Mouse (Mus musculus) heart, postnatal 25 days (tissue): ENCODE measurements at regions not wholly inside any gene's neighbourhood (a gene's known extent, or its start where the extent isn't known, plus 50 kb on each side); places are given as distances from the start of the nearest gene placed in this dataset. TPM values are rescaled to one million over a fixed set of nuclear protein-coding genes. Genes with fewer than 3 reads are reported as not detected.
"Not testable (repeated sequence)": the region's sequence is repeated elsewhere in the genome, so short reads cannot be mapped to it uniquely, and the experiment has no call there.

Experiments used
- DNase-seq: peaks from one replicate; pipeline ENCODE4 v3.0.0; 2022; ENCODE audit warnings: low spot score
- intact Hi-C: fragments of 180-260 bp; cut with DNase I; formaldehyde crosslinking; loops from one replicate; pipeline ENCODE4 v1.15.1; 2025
- microRNA-seq: library from miRNA; unstranded; fragments of <30 nt; microRNA quantifications from one replicate; pipeline ENCODE4 v1.2.0, GENCODE M21; 2022

DNA sequence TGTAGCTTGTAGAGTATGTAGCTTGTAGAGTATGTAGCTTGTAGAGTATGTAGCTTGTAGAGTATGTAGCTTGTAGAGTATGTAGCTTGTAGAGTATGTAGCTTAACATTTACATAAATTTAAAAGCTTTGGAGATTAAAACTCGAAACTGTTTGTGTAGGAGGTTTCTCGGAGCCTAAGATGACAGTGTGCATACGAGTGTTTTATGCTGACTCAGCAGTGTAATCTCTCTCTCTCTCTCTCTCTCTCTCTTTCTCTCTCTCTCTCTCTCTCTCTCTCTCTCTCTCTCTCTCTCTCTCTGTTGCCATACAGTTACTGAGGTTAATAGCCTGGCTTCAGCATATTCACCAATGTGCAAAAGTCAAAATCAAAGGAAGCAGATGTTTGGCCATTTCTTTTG is 336.5 kb downstream of the Kif20b start:
- intact Hi-C loops, DNase-seq: not testable (repeated sequence)

DNA sequence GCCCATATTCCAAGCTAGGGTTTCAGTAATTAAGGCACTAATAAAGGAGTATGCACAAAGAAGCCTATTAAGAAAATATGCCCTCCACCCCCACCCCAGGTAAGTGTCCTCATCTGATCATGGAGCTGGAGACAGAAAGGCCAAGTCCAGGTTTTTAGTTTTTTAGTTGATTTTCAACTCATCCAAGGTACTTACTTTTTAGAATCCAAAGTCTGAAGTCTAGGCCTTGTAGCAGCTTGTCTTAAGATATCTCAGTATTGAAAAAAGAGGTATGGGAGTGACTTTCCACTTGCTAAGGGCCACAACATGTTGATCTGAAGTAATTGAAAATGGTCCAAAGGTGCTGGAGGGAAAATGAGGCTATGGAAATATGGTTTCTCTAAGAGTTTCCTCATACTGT is 340.9 kb downstream of the Kif20b start:
- intact Hi-C loops, result no loop called here
- DNase-seq, result no peak

DNA sequence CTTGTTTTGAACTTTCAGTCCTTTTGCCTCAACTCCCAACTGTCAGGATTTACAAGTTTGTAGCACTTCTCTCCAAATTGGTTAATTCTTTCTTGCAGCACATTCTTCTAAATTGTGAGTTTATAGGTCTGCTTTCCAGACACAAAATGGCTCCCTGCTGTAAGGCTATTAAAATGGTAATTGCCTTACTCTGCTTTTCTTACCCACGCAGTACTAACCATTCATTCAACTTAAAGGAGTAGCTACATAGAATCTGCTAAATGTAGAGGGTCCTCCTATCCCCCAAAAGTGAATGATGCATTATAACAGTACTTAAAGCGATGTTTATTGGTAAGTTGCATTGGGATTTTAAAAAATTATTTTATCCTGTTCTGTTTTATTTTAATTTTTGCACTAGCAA is 356.2 kb downstream of the Kif20b start:
- intact Hi-C loops, result no loop called here
- DNase-seq, result no peak

DNA sequence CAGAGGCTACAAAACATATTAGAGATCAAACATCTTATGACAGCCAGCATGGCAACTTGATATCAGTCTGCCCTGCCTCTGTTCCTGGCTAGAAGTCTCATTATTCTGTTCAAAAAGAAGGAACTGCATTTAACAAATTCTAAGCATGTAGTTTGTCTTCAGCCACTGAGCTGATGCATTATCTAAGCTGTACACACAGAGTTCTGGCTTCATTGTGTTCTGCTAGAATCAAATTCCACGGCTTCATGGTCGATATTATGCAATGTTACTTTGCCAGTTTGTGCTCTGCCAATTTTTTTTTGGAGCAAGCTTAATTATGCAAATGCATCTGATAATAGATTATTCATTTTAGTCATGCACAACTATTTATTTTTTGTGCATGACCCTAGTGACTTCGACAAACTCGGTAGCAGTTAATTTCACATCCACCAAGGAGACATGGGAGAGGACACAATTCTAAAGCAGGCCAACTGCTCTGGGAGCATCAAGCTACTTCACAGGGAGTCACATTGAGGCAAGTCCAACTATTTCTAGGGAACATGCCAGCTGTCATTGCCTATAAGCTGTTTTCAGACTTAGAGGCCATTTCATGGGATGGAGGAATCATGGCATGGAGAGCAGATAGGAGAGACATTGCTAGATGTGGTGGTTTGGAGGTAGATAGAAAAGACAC is 360.8 kb downstream of the Kif20b start:
- no peak for DNase-seq

DNA sequence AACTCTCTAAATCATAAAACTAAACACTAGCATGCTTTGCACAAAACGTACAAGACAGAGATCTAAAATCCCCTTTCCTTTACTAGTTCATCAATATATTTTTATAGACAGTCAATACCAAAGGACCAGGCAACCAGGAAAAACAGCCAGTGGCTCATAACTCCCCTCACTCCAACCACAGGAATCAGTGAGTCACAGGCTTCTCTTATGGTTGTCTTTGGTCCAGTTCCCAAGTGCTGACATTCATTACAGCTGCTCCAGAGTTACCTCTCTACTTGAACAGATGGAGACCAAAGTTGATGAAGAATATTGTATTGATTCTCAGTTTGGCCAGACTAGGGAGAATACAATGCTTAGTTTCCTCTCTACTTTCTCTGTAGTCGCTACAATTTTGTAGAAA is 376.7 kb downstream of the Kif20b start:
- intact Hi-C loops, result no loop called here
- no peak for DNase-seq

More for the DNA sequence above, 360.8 kb downstream of the Kif20b start:
- intact Hi-C loops, result no loop called here

DNA sequence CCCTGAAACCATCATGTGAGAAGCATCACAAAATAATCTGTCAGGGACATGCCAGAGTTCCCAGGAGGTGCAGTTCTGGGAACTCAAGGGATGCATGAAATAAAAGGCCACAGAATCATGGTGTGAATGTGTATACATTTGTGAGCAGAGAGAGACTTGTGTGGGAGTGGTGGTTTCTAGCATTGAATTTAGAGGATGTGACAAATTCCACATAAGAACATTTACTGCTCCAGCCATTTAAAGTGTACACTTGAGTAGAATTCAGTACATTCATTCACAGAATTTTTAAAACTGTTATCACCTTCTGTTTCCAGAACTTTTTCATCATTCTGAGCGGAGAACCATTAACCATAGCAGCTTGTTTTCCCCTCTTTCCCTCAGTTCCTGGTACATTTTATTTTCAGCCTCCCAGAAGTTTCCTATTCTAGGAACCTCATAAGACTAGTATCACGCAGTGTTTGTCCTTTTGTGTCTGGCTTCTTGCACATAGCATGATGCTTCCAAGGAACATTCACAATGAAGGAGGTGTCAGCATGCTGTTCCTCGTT is 380.6 kb downstream of the Kif20b start:
- intact Hi-C loops, result no loop called here
- DNase-seq, result no peak

Small RNA genes in the stretch of these regions (microRNA-seq; reads per million reads assigned to microRNA genes)
- gene Gm23075, result not detected
